Mouse (Mus musculus): ENCODE data around the gene Zfp651.

GRCm38 (mm10) chr9:121819771-121820471, 60.8 kb downstream of the Zfp651 start:
- TF ChIP-seq USF1 (IDR thresholded peaks at IDR 0.05; ENCODE audit: low read depth) = no peak
- TF ChIP-seq REST (IDR thresholded peaks at IDR 0.05; ENCODE audit: insufficient read depth, insufficient read length) = no peak
- no peak for TF ChIP-seq TCF12 (IDR thresholded peaks at IDR 0.05; ENCODE audit: insufficient read depth, poor library complexity, severe bottlenecking)
- TF ChIP-seq MYOG (IDR thresholded peaks at IDR 0.05; ENCODE audit: control insufficient read depth in 1 of 3, insufficient read depth in 1 of 3, insufficient read length in 2 of 3, low read depth in 2 of 3) = no peak
- TF ChIP-seq POLR2A (IDR thresholded peaks at IDR 0.05; ENCODE audit: insufficient read length, low read depth) = no peak
- TF ChIP-seq TCF3 (IDR thresholded peaks at IDR 0.05; ENCODE audit: insufficient read length, low read depth) = no peak
- TF ChIP-seq MAX (IDR thresholded peaks at IDR 0.05; ENCODE audit: low read depth) = no peak
- TF ChIP-seq MYOD1 (IDR thresholded peaks at IDR 0.05; ENCODE audit: control insufficient read depth in 1 of 3, insufficient read length in 2 of 3, low read depth in 2 of 3) = no peak
- TF ChIP-seq E2F4 (IDR thresholded peaks at IDR 0.05; ENCODE audit: insufficient read depth) = no peak

Measured in myocyte (in vitro differentiated cells).